ENCODE assay signal across 16 mouse cellular contexts in the genomic region with DNA sequence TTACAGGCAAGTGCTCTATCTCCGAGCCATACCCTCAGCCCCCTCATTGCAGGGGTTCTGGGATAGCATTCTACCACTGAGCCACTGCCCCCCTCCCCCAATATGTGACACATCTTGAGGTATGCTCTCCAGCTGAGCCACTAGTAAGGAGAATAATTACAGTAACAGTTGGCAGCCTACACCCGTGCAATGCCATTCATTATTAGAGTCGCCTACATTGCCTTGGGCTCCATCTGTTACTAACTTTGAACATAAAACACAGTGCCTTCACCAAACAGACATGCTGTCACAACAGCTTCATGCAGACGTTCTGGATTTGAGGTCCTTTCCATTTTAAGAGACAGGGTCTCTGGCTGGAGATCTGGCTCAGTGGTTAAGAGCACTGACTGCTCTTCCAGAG. TPM values are rescaled to one million over a fixed set of nuclear protein-coding genes. Genes with fewer than 3 reads are reported as not detected.
DNase-seq lines count a peak whose midpoint lies in the region; ATAC-seq and TF ChIP-seq lines count a peak whose summit lies in the region.
"Had no signal": no experiment of that assay in that cellular context is flagged by ENCODE, and none has a peak within 500 bp of the region (broad histone marks: within the 10 kb centered on the region; RNA-seq: fewer than 3 reads in every experiment).

No protein-coding gene starts in this region.

- no peaks in the 10 kb centered on the region for H3K36me3 ChIP-seq in hindbrain, embryonic 13.5 days
- no peaks in the 10 kb centered on the region for H3K36me3 ChIP-seq in hindbrain, embryonic 10.5 days
- no peaks in the 10 kb centered on the region for H3K36me3 ChIP-seq in midbrain, postnatal 0 days (ENCODE audit: insufficient read depth, low read length)
- H3K36me3 ChIP-seq in midbrain, embryonic 10.5 days, result no peaks in the 10 kb centered on the region
- H3K36me3 ChIP-seq in hindbrain, postnatal 0 days (ENCODE audit: insufficient read depth, low read length), result no peaks in the 10 kb centered on the region
- H3K36me3 ChIP-seq: intestine, embryonic 15.5 days had no signal

- ATAC-seq in hindbrain, embryonic 13.5 days (ENCODE audit: low FRiP score), result peak; percentile 54; the same call in 1 of the 2 replicates
- ATAC-seq in midbrain, postnatal 0 days (ENCODE audit: low FRiP score), result peak; percentile 41; the same call in 1 of the 2 replicates
- peak; percentile 42; the same call in 1 of the 2 replicates for ATAC-seq in hindbrain, postnatal 0 days
- ATAC-seq: intestine, embryonic 15.5 days; lung, postnatal 0 days had no signal

- DNase-seq in hindbrain, embryonic 10.5 days (ENCODE audit: low spot score), result no peak
- peak; percentile 8 for DNase-seq in midbrain, postnatal 0 days (ENCODE audit: low spot score)
- no peak for DNase-seq in midbrain, embryonic 10.5 days (ENCODE audit: low spot score)
- no peak for DNase-seq in hindbrain, postnatal 0 days (ENCODE audit: low spot score)
- peak; percentile 32 for DNase-seq in retina, postnatal 1 day
- no peak for DNase-seq in urinary bladder, postnatal 36 days (ENCODE audit: low spot score in 2 of 2)
- DNase-seq in cerebellum, adult 11-12 months, result no peak
- DNase-seq: adrenal gland, postnatal 10 days; B cell, adult 2 months; gastrocnemius, adult 2 months; heart, adult 2 months; liver had no signal

- no peak for TF ChIP-seq CTCF in midbrain, postnatal 0 days (IDR thresholded peaks at IDR 0.05)
- TF ChIP-seq CTCF in hindbrain, postnatal 0 days (IDR thresholded peaks at IDR 0.05; ENCODE audit: low read depth), result no peak

- no peaks in the 10 kb centered on the region for H3K4me1 ChIP-seq in hindbrain, embryonic 13.5 days (replicated peaks)
- H3K4me1 ChIP-seq in hindbrain, embryonic 10.5 days (replicated peaks), result peaks cover 5% of the 10 kb centered on the region; the same call in 1 of the 2 replicates
- no peaks in the 10 kb centered on the region for H3K4me1 ChIP-seq in midbrain, postnatal 0 days (ENCODE audit: insufficient read depth, low read length)
- H3K4me1 ChIP-seq in midbrain, embryonic 10.5 days, result no peaks in the 10 kb centered on the region
- H3K4me1 ChIP-seq in hindbrain, postnatal 0 days (ENCODE audit: insufficient read depth, low read length), result no peaks in the 10 kb centered on the region
- H3K4me1 ChIP-seq: intestine, embryonic 15.5 days had no signal

- H3K9ac ChIP-seq in hindbrain, embryonic 13.5 days, result no peak overlapping the region
- no peak overlapping the region for H3K9ac ChIP-seq in midbrain, postnatal 0 days (replicated peaks; ENCODE audit: low read length, poor library complexity, severe bottlenecking)
- H3K9ac ChIP-seq in hindbrain, postnatal 0 days (replicated peaks; ENCODE audit: low read length), result no peak overlapping the region
- H3K9ac ChIP-seq: intestine, embryonic 15.5 days had no signal

- H3K27me3 ChIP-seq in hindbrain, embryonic 13.5 days, result no peaks in the 10 kb centered on the region
- no peaks in the 10 kb centered on the region for H3K27me3 ChIP-seq in hindbrain, embryonic 10.5 days (ENCODE audit: insufficient read depth, poor library complexity, severe bottlenecking)
- H3K27me3 ChIP-seq in midbrain, postnatal 0 days (ENCODE audit: insufficient read depth, low read length), result no peaks in the 10 kb centered on the region
- no peaks in the 10 kb centered on the region for H3K27me3 ChIP-seq in midbrain, embryonic 10.5 days (ENCODE audit: low read depth, poor library complexity, severe bottlenecking)
- no peaks in the 10 kb centered on the region for H3K27me3 ChIP-seq in hindbrain, postnatal 0 days (ENCODE audit: insufficient read depth, low read length)
- H3K27me3 ChIP-seq: intestine, embryonic 15.5 days had no signal

- WGBS in hindbrain, embryonic 13.5 days, result 52% methylated on average over 4 of the region's 4 CpGs
- 72% methylated on average over 4 of the region's 4 CpGs for WGBS in hindbrain, embryonic 10.5 days
- 63% methylated on average over 4 of the region's 4 CpGs for WGBS in midbrain, postnatal 0 days
- WGBS in midbrain, embryonic 10.5 days, result 83% methylated on average over 4 of the region's 4 CpGs
- 49% methylated on average over 4 of the region's 4 CpGs for WGBS in hindbrain, postnatal 0 days

- no peak overlapping the region for H3K4me2 ChIP-seq in hindbrain, embryonic 13.5 days
- no peak overlapping the region for H3K4me2 ChIP-seq in midbrain, postnatal 0 days (ENCODE audit: low read depth, low read length, poor library complexity, severe bottlenecking)
- H3K4me2 ChIP-seq in hindbrain, postnatal 0 days (ENCODE audit: low read depth, low read length), result no peak overlapping the region
- H3K4me2 ChIP-seq: intestine, embryonic 15.5 days had no signal

- H3K9me3 ChIP-seq in hindbrain, embryonic 13.5 days, result no peaks in the 10 kb centered on the region
- H3K9me3 ChIP-seq in hindbrain, embryonic 10.5 days, result no peaks in the 10 kb centered on the region
- no peaks in the 10 kb centered on the region for H3K9me3 ChIP-seq in midbrain, postnatal 0 days (ENCODE audit: low read length)
- H3K9me3 ChIP-seq in midbrain, embryonic 10.5 days (replicated peaks), result no peaks in the 10 kb centered on the region
- H3K9me3 ChIP-seq in hindbrain, postnatal 0 days (ENCODE audit: low read length), result no peaks in the 10 kb centered on the region
- H3K9me3 ChIP-seq: intestine, embryonic 15.5 days had no signal

- H3K27ac ChIP-seq in hindbrain, embryonic 13.5 days, result no peak overlapping the region
- H3K27ac ChIP-seq in hindbrain, embryonic 10.5 days, result no peak overlapping the region
- H3K27ac ChIP-seq in midbrain, postnatal 0 days (ENCODE audit: low read depth, low read length), result no peak overlapping the region
- H3K27ac ChIP-seq in midbrain, embryonic 10.5 days (replicated peaks), result no peak overlapping the region
- H3K27ac ChIP-seq in hindbrain, postnatal 0 days, result no peak overlapping the region
- H3K27ac ChIP-seq: gastrocnemius, adult 2 months; heart, adult 2 months; intestine, embryonic 15.5 days; kidney, postnatal 0 days had no signal

- H3K4me3 ChIP-seq in hindbrain, embryonic 13.5 days, result no peak overlapping the region
- no peak overlapping the region for H3K4me3 ChIP-seq in hindbrain, embryonic 10.5 days
- H3K4me3 ChIP-seq in midbrain, postnatal 0 days (ENCODE audit: low read depth, low read length), result no peak overlapping the region
- H3K4me3 ChIP-seq in midbrain, embryonic 10.5 days, result no peak overlapping the region
- H3K4me3 ChIP-seq in hindbrain, postnatal 0 days (ENCODE audit: low read length), result no peak overlapping the region
- H3K4me3 ChIP-seq: gastrocnemius, adult 2 months; heart, adult 2 months; intestine, embryonic 15.5 days had no signal

RNA-seq across cellular contexts. Expression of a gene that starts 33.4 kb away (rescaled TPM):
- 1.3 and 1.4 TPM in 2 replicates for polyA plus RNA-seq in hindbrain, embryonic 13.5 days (2015; fragmentation: Nextera tagmentation; extraction: Ambion mirVana)
- polyA plus RNA-seq in hindbrain, embryonic 10.5 days (2016; fragmentation: Nextera tagmentation; extraction: Ambion mirVana), result 0.50 and 0.51 TPM in 2 replicates
- total RNA-seq in midbrain, postnatal 0 days (2014; rRNA removed), result 5.5 and 6.3 TPM in 2 replicates
- 2.6 and 3.8 TPM in 2 replicates for polyA plus RNA-seq in midbrain, postnatal 0 days (2015; fragmentation: Nextera tagmentation; extraction: Ambion mirVana)
- 0.21 TPM in 2 replicates for polyA plus RNA-seq in midbrain, embryonic 10.5 days (2016; fragmentation: Nextera tagmentation; extraction: Ambion mirVana)
- total RNA-seq in hindbrain, postnatal 0 days (2014; rRNA removed), result 5.4 and 8.4 TPM in 2 replicates
- 3.0 and 3.3 TPM in 2 replicates for polyA plus RNA-seq in hindbrain, postnatal 0 days (2015; fragmentation: Nextera tagmentation; extraction: Ambion mirVana)

RNA-seq across cellular contexts. Expression of a gene that starts 38.9 kb away (rescaled TPM):
- 8.7 and 9.8 TPM in 2 replicates for polyA plus RNA-seq in hindbrain, embryonic 13.5 days (2015; fragmentation: Nextera tagmentation; extraction: Ambion mirVana)
- polyA plus RNA-seq in hindbrain, embryonic 10.5 days (2016; fragmentation: Nextera tagmentation; extraction: Ambion mirVana), result 7.0 and 7.3 TPM in 2 replicates
- total RNA-seq in midbrain, postnatal 0 days (2014; rRNA removed), result 45.8 and 53.8 TPM in 2 replicates
- 14.6 and 15.4 TPM in 2 replicates for polyA plus RNA-seq in midbrain, postnatal 0 days (2015; fragmentation: Nextera tagmentation; extraction: Ambion mirVana)
- polyA plus RNA-seq in midbrain, embryonic 10.5 days (2016; fragmentation: Nextera tagmentation; extraction: Ambion mirVana), result 7.1 and 8.2 TPM in 2 replicates
- total RNA-seq in hindbrain, postnatal 0 days (2014; rRNA removed), result 46.3 and 53.9 TPM in 2 replicates
- 16.2 and 16.9 TPM in 2 replicates for polyA plus RNA-seq in hindbrain, postnatal 0 days (2015; fragmentation: Nextera tagmentation; extraction: Ambion mirVana)

RNA-seq across cellular contexts. Expression of a gene that starts 43.8 kb away (rescaled TPM):
- 18.1 and 19.8 TPM in 2 replicates for polyA plus RNA-seq in hindbrain, embryonic 13.5 days (2015; fragmentation: Nextera tagmentation; extraction: Ambion mirVana)
- polyA plus RNA-seq in hindbrain, embryonic 10.5 days (2016; fragmentation: Nextera tagmentation; extraction: Ambion mirVana), result 16.0 and 19.1 TPM in 2 replicates
- total RNA-seq in midbrain, postnatal 0 days (2014; rRNA removed), result 41.8 and 42.0 TPM in 2 replicates
- polyA plus RNA-seq in midbrain, postnatal 0 days (2015; fragmentation: Nextera tagmentation; extraction: Ambion mirVana), result 10.9 and 13.0 TPM in 2 replicates
- 15.0 and 19.7 TPM in 2 replicates for polyA plus RNA-seq in midbrain, embryonic 10.5 days (2016; fragmentation: Nextera tagmentation; extraction: Ambion mirVana)
- 19.1 and 27.2 TPM in 2 replicates for total RNA-seq in hindbrain, postnatal 0 days (2014; rRNA removed)
- 9.9 and 12.7 TPM in 2 replicates for polyA plus RNA-seq in hindbrain, postnatal 0 days (2015; fragmentation: Nextera tagmentation; extraction: Ambion mirVana)

Comparison
In these comparisons a context has a peak if more than half of its experiments do, and no peak if none do; other contexts are left out.
1. DNase-seq: peak in midbrain, postnatal 0 days (single experiment) and retina, postnatal 1 day (single experiment); none in hindbrain, embryonic 10.5 days (single experiment), midbrain, embryonic 10.5 days (single experiment), hindbrain, postnatal 0 days (single experiment), urinary bladder, postnatal 36 days (0 of 2) and cerebellum, adult 11-12 months (single experiment).
2. Peak in every context shown above with its lines, with median percentiles within 50 percentile points of each other: ATAC-seq.